Mouse (Mus musculus) layer of hippocampus, postnatal 10 days (tissue): ENCODE results near the gene Olfr53. TPM values are rescaled to one million over a fixed set of nuclear protein-coding genes. Genes with fewer than 3 reads are reported as not detected.
"Not testable (repeated sequence)": the region's sequence is repeated elsewhere in the genome, so short reads cannot be mapped to it uniquely, and the experiment has no call there.

Experiments used
- DNase-seq, 2 experiments: peaks; one replicate each; pipeline ENCODE4 v3.0.0; 2021; ENCODE audit warnings: low spot score in 2 of 2
- long read RNA-seq: library from polyadenylated mRNA; stranded (forward); transcript quantifications from one replicate; pipeline ENCODE4 v2.0.0, GENCODE M21; 2023
- total RNA-seq, 2 experiments: library from RNA; stranded (reverse); gene quantifications; 2 replicates each; pipeline ENCODE4 v1.2.3; 2021

Olfr53 gene
- total RNA-seq, result not detected
- long read RNA-seq, result 0 reads

GRCm38 (mm10) chr7:140646152-140646551 is at the start of gene Olfr53:
Gene Olfr53 (plus strand): TSS chr7:140646452.
- no peak for DNase-seq

- DNase-seq, result not testable (repeated sequence)
These were observed 45.3 kb upstream of the Olfr53 start, which contains the start of gene Olfr46 for GRCm38 (mm10) chr7:140600969-140601368. Gene Olfr46 (plus strand): TSS chr7:140601269.

GRCm38 (mm10) chr7:140628670-140629069 is 17.6 kb upstream of the Olfr53 start, which contains the start of gene Olfr61:
Gene Olfr61 (plus strand): TSS chr7:140628970.
- DNase-seq, result not testable (repeated sequence)

GRCm38 (mm10) chr7:140630559-140630958 is 15.7 kb upstream of the Olfr53 start:
- no peak for DNase-seq

- DNase-seq, result no peak
These were observed 13.4 kb downstream of the Olfr53 start, which contains the start of gene Olfr539 for GRCm38 (mm10) chr7:140659630-140660029. Gene Olfr539 (plus strand): TSS chr7:140659930.

DNA sequence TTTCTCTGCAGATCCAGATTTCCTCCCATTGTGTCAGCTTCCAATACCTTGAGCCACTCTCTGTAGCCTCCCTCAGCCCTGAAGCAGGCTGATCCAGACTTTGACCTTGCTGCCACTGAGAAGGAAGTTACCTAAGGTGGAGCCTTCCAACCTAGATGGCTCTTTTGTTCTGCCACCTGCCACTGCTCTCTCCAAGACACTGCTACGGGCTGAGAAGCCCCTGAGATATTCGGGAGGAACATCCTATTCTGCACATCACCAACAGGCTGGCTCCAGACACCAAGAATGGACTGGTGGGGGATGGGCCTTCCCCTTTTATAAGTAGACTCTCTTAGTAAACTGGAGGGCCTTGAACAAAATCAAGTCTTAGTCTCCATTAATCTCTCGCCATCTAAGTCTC is 24.4 kb downstream of the Olfr53 start:
- DNase-seq, result not testable (repeated sequence)

- no peak for DNase-seq
These were observed 29.6 kb downstream of the Olfr53 start for GRCm38 (mm10) chr7:140675863-140676262.

GRCm38 (mm10) chr7:140679591-140679990 is 33.3 kb downstream of the Olfr53 start:
- DNase-seq, result not testable (repeated sequence)

DNA sequence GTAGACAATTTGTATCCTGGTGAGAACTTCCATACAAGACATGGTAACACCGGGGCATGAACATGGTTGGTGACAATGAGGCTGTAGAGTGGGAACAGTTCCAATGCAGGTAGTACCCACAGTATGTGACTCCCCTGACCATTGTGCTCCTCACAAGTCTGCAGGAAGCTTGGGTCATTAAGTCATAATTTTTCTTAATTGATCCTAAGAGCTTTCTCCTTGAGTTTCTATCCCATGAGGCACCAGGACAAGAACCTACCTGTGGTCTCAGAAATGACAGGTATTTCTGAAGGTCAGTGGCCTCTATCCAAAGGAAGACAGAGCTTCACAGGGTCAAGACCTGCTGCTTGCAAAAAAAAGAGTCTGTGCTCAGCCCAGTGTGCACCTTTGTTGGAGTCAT is 35.4 kb downstream of the Olfr53 start, which contains the start of gene Olfr45:
Gene Olfr45, plus strand, starts transcription at position 301 of the 400 bp plus-strand sequence.
- no peak for DNase-seq

GRCm38 (mm10) chr7:140696967-140697366 is 50.7 kb downstream of the Olfr53 start, which contains the start of gene Olfr541:
Gene Olfr541 (plus strand): TSS chr7:140697267.
- no peak for DNase-seq

Other genes with a start within 250 kb of the Olfr53 start
- gene Olfr531, start 243.5 kb upstream of the Olfr53 start, total RNA-seq, result not detected
- gene Olfr532, start 224.8 kb upstream of the Olfr53 start, total RNA-seq, result not detected
- gene Olfr533, start 183.1 kb upstream of the Olfr53 start, total RNA-seq, result not detected
- not detected for gene Olfr535, start 162.2 kb upstream of the Olfr53 start, total RNA-seq
- not detected for gene Olfr536, start 139.1 kb upstream of the Olfr53 start, total RNA-seq
- not detected for gene Olfr538, start 78.6 kb upstream of the Olfr53 start, total RNA-seq
- gene Olfr46, start 45.2 kb upstream of the Olfr53 start, total RNA-seq, result under 1 TPM; 0.09 to 0.18 TPM
- not detected for gene Olfr61, start 17.5 kb upstream of the Olfr53 start, total RNA-seq
- under 1 TPM; 0.09 to 0.14 TPM for gene Olfr539, start 13.5 kb downstream of the Olfr53 start, total RNA-seq
- under 1 TPM in 1 of 2 experiments, not detected in 1; 0.11 TPM for gene Olfr45, start 35.5 kb downstream of the Olfr53 start, total RNA-seq
- not detected for gene Olfr541, start 50.8 kb downstream of the Olfr53 start, total RNA-seq
- not detected for gene Cyp2e1, start 117.3 kb downstream of the Olfr53 start, total RNA-seq
- not detected for gene Syce1, start 141.4 kb downstream of the Olfr53 start, total RNA-seq
- gene Zfp941, start 175.7 kb downstream of the Olfr53 start, total RNA-seq, result 1 to 10 TPM; 8.5 to 9.3 TPM
- gene Urah, start 188.6 kb downstream of the Olfr53 start, total RNA-seq, result 1 to 10 TPM in 1 of 2 experiments, not detected in 1; 1.2 TPM
- gene Scgb1c1, start 199.1 kb downstream of the Olfr53 start, total RNA-seq, result not detected
- not detected for gene Odf3, start 201.4 kb downstream of the Olfr53 start, total RNA-seq
- under 1 TPM; 0.40 to 0.73 TPM for gene Gm45785, start 209.9 kb downstream of the Olfr53 start, total RNA-seq
- gene Ric8a, start 210.5 kb downstream of the Olfr53 start, total RNA-seq, result 100 to 1,000 TPM in 1 of 2 experiments, 10 to 100 TPM in 1; 91.1 to 106 TPM
- gene Bet1l, start 211.1 kb downstream of the Olfr53 start, total RNA-seq, result 10 to 100 TPM; 27.2 to 28.1 TPM
- gene Psmd13, start 235.5 kb downstream of the Olfr53 start, total RNA-seq, result 100 to 1,000 TPM; 151 to 155 TPM
- gene Sirt3, start 235.9 kb downstream of the Olfr53 start, total RNA-seq, result 10 to 100 TPM; 46.0 to 48.6 TPM